Mouse (Mus musculus) heart, adult 10 weeks (tissue): ENCODE results near the gene Ube4b. TPM values are rescaled to one million over a fixed set of nuclear protein-coding genes. Genes with fewer than 3 reads are reported as not detected.

Experiments
- polyA plus RNA-seq: library from polyadenylated mRNA; stranded (reverse); fragments of 350-450 nt; fragmentation: Illumina TruSeq; extraction: RNeasy Lipid Tissue Mini Kit (QIAGEN cat#74804); gene quantifications from one replicate; pipeline ENCODE4 v1.2.3, GENCODE M21; 2014; ENCODE audit warnings: low read depth, low replicate concordance

The Ube4b gene
- 37.9 TPM for polyA plus RNA-seq

GRCm38 (mm10) chr4:149426325-149427199 is at the start of gene Ube4b:
Gene Ube4b, minus strand, starts transcription at chr4:149426749.

GRCm38 (mm10) chr4:149454879-149455278 is 28.3 kb upstream of the Ube4b start, which contains the start of gene Rbp7:
Gene Rbp7, minus strand, starts transcription at chr4:149454978.

GRCm38 (mm10) chr4:149307596-149308490 is 118.7 kb downstream of the Ube4b start, which contains the start of gene Kif1b:
Gene Kif1b, minus strand, starts transcription at chr4:149307693.

Other genes starting within 250 kb of the Ube4b start
- 86.7 TPM for gene Kif1b, start 119.1 kb downstream of the Ube4b start, polyA plus RNA-seq
- gene Rbp7, start 28.2 kb upstream of the Ube4b start, polyA plus RNA-seq = 26.2 TPM
- not detected for gene Tmem274, start 50.6 kb upstream of the Ube4b start, polyA plus RNA-seq
- gene Nmnat1, start 58.5 kb upstream of the Ube4b start, polyA plus RNA-seq = 32.1 TPM
- 40.7 TPM for gene Lzic, start 58.5 kb upstream of the Ube4b start, polyA plus RNA-seq
- gene Ctnnbip1, start 91.5 kb upstream of the Ube4b start, polyA plus RNA-seq = 20.2 TPM
- gene Clstn1, start 159.7 kb upstream of the Ube4b start, polyA plus RNA-seq = 48.0 TPM